Mouse (Mus musculus): ENCODE data around the gene Chrna7. TPM values are rescaled to one million over a fixed set of nuclear protein-coding genes. Genes with fewer than 3 reads are reported as not detected.

Gene Chrna7
- polyA plus RNA-seq (2015; fragmentation: Illumina TruSeq; extraction: RNeasy Lipid Tissue Mini Kit (QIAGEN cat#74804); ENCODE audit: low read depth, low replicate concordance) = 13.5 TPM

DNA sequence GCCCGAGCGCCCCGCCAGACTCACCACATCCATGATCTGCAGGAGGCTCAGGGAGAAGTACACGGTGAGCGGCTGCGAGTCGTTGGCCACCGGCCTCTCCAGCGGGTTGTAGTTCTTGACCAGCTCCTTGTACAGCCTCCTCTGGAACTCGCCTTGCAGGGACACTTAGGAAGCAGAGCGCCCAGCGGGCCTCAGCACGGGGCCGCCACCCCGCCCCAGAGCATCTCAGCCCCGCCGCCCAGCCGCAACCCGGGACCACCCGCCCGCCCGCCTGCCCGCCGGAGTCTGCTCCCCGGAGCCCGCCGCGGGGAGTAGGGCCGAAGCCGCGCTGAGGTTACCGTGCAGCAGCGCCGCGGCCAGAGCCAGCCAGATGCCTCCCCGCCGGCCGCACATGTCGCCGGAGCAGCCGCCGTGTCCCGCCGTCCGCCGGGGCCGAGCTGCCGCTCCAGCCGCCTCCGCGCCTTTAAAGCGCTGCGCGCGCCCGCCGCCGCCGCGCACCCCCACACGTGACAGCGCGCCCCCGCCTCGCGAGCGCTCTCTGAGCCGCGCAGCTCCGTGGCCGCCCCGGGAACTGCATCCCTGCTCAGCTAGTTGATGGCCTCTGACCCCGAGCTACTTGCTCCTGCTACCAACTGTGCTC is at the start of gene Chrna7:
TSS of gene Chrna7 (minus strand) at position 486 of the 640 bp plus-strand sequence.

Other genes starting within 250 kb of the Chrna7 start
- 32.4 TPM for gene Otud7a, start 232.2 kb upstream of the Chrna7 start, polyA plus RNA-seq (2015; fragmentation: Illumina TruSeq; extraction: RNeasy Lipid Tissue Mini Kit (QIAGEN cat#74804); ENCODE audit: low read depth, low replicate concordance)

Measured in brain, adult 10 weeks (tissue).